Mouse (Mus musculus): ENCODE results near the gene Tbc1d15. TPM values are rescaled to one million over a fixed set of nuclear protein-coding genes. Genes with fewer than 3 reads are reported as not detected.

Tbc1d15 gene
- total RNA-seq, 2 experiments from 2014 or later, result 46.8 to 49.4 TPM

- no peak for DNase-seq (ENCODE audit: low spot score)
- intact Hi-C loops (cut with DNase I), result no loop called here
These were observed 77.9 kb downstream of the Tbc1d15 start for GRCm38 (mm10) chr10:115173336-115173735.

GRCm38 (mm10) chr10:115171351-115171818 lies 79.9 kb downstream of the Tbc1d15 start:
- intact Hi-C loops (cut with DNase I), result no loop called here
- DNase-seq (ENCODE audit: low spot score), result no peak

GRCm38 (mm10) chr10:115170496-115171350 lies 80.5 kb downstream of the Tbc1d15 start:
- DNase-seq (ENCODE audit: low spot score), result no peak
- intact Hi-C loops (cut with DNase I), result no loop called here

GRCm38 (mm10) chr10:115169410-115169809 lies 81.9 kb downstream of the Tbc1d15 start:
- intact Hi-C loops (cut with DNase I), result no loop called here
- DNase-seq (ENCODE audit: low spot score), result no peak

- DNase-seq (ENCODE audit: low spot score), result no peak
- intact Hi-C loops (cut with DNase I), result no loop called here
These were observed 91.0 kb downstream of the Tbc1d15 start for GRCm38 (mm10) chr10:115160289-115160688.

Other genes starting within 250 kb of the Tbc1d15 start
- not detected for gene Tph2, start 66.4 kb downstream of the Tbc1d15 start, total RNA-seq (2021)
- 10 to 100 TPM; 73.9 to 78.2 TPM for gene Rab21, start 64.1 kb upstream of the Tbc1d15 start, total RNA-seq (2021)
- 10 to 100 TPM; 10.3 to 15.0 TPM for gene Tmem19, start 111.0 kb upstream of the Tbc1d15 start, total RNA-seq (2021)
- 1 to 10 TPM; 7.8 to 9.4 TPM for gene Thap2, start 133.0 kb upstream of the Tbc1d15 start, total RNA-seq (2021)
- 10 to 100 TPM; 11.6 to 17.2 TPM for gene Zfc3h1, start 133.5 kb upstream of the Tbc1d15 start, total RNA-seq (2021)

Data from heart, postnatal 25 days (tissue).